Mouse (Mus musculus) stomach, embryonic 16.5 days (tissue): ENCODE results near the gene Ndufb10. TPM values are rescaled to one million over a fixed set of nuclear protein-coding genes. Genes with fewer than 3 reads are reported as not detected.

ENCODE experiments used
- ATAC-seq: fragments of 200-750 bp; cut with Nextera tagmentation; 2 replicates; pipeline ENCODE4 v1.8.0; 2017; ENCODE audit warnings: moderate number of reproducible peaks, moderate TSS enrichment; ENCODE audit not compliant: insufficient read depth, low FRiP score
- H3K27ac ChIP-seq: fragments of 300-500 bp; sonication (generic); 2 replicates; pipeline ENCODE4 v1.5.1; 2014; ENCODE audit warnings: low read length
- H3K27me3 ChIP-seq: fragments of 300-500 bp; sonication (generic); 2 replicates; pipeline ENCODE4 v1.6.1; 2014; ENCODE audit warnings: low read length, control low read depth, mixed read lengths; ENCODE audit not compliant: control insufficient read depth, insufficient read depth
- H3K36me3 ChIP-seq: fragments of 300-500 bp; sonication (generic); 2 replicates; pipeline ENCODE4 v1.6.1; 2014; ENCODE audit warnings: low read length; ENCODE audit not compliant: control insufficient read depth, insufficient read depth
- H3K4me1 ChIP-seq: fragments of 300-500 bp; sonication (generic); 2 replicates; pipeline ENCODE4 v1.6.1; 2014; ENCODE audit warnings: low read length, control low read depth, mixed read lengths; ENCODE audit not compliant: control insufficient read depth, insufficient read depth
- H3K4me2 ChIP-seq: fragments of 300-500 bp; sonication (generic); 2 replicates; pipeline ENCODE4 v1.6.1; 2014; ENCODE audit warnings: low read depth, low read length, mixed read lengths
- H3K4me3 ChIP-seq: fragments of 300-500 bp; sonication (generic); replicated peaks from 2 replicates; pipeline ENCODE4 v1.5.1; 2014; ENCODE audit warnings: mild to moderate bottlenecking, low read length
- H3K9ac ChIP-seq: fragments of 300-500 bp; sonication (generic); 2 replicates; pipeline ENCODE4 v1.6.1; 2014; ENCODE audit warnings: low read length
- H3K9me3 ChIP-seq: fragments of 300-500 bp; sonication (generic); replicated peaks from 2 replicates; pipeline ENCODE4 v1.6.1; 2016; ENCODE audit warnings: low read length, control low read depth; ENCODE audit not compliant: control insufficient read depth
- WGBS: fragments of 180-500 bp; shearing (Covaris S2); extraction: QIAGEN DNeasy Blood & Tissue Kit; methylation state at CpG from one replicate; pipeline ENCODE4 v1.1.7; 2014; 5-methylcytosine and 5-hydroxymethylcytosine counted together
- polyA plus RNA-seq: library from polyadenylated mRNA; unstranded; fragments of >200 nt; fragmentation: Nextera tagmentation; extraction: Ambion mirVana; gene quantifications from 2 replicates; pipeline ENCODE4 v1.2.1, GENCODE M21; 2015

The Ndufb10 gene
- polyA plus RNA-seq, 1 experiment from 2014 or later, result 246 TPM

GRCm38 (mm10) chr17:24699473-24699872 is 24.8 kb downstream of the Ndufb10 start:
- H3K4me2 ChIP-seq, result no peak overlapping the region

GRCm38 (mm10) chr17:24698715-24699114 is 25.6 kb downstream of the Ndufb10 start:
- Histone ChIP-seq H3K27me3 (no peaks in the 10 kb centered on the region), H3K4me2 (0 out of 2 replicates have a peak overlapping the region, but pooled peaks have one; percentile 15), H3K27ac (peak overlapping the region; percentile 64; the same call in 1 of the 2 replicates), H3K9me3 (no peaks in the 10 kb centered on the region), H3K9ac (no peak overlapping the region; the same call in 1 of the 2 replicates), H3K36me3 (peaks cover 15% of the 10 kb centered on the region), H3K4me1 (peaks cover 24% of the 10 kb centered on the region), H3K4me3 (no peak overlapping the region)
- WGBS, result 66% methylated on average over 9 of the region's 9 CpGs
- ATAC-seq, result no peak

More at GRCm38 (mm10) chr17:24699473-24699872, 24.8 kb downstream of the Ndufb10 start:
- Histone ChIP-seq H3K4me3 (no peak overlapping the region), H3K4me1 (peaks cover 24% of the 10 kb centered on the region), H3K27ac (no peak overlapping the region), H3K27me3 (no peaks in the 10 kb centered on the region), H3K36me3 (peaks cover 21% of the 10 kb centered on the region), H3K9ac (peak overlapping the region; percentile 1; the same call in 1 of the 2 replicates), H3K9me3 (no peaks in the 10 kb centered on the region)
- 75% methylated on average over 2 of the region's 2 CpGs for WGBS
- ATAC-seq, result no peak

- Histone ChIP-seq H3K9me3 (no peaks in the 10 kb centered on the region), H3K4me2 (0 out of 2 replicates have a peak overlapping the region, but pooled peaks have one; percentile 15), H3K27me3 (no peaks in the 10 kb centered on the region), H3K4me1 (peaks cover 24% of the 10 kb centered on the region), H3K9ac (peak overlapping the region; percentile 35), H3K36me3 (peaks cover 13% of the 10 kb centered on the region), H3K4me3 (no peak overlapping the region), H3K27ac (peak overlapping the region; percentile 64)
- 27% methylated on average over 5 of the region's 5 CpGs for WGBS
- ATAC-seq, result no peak
These were observed 26.3 kb downstream of the Ndufb10 start for GRCm38 (mm10) chr17:24697985-24698384.

- WGBS, result under 1% methylated on average over 73 of the region's 76 CpGs
- Histone ChIP-seq H3K9me3 (no peaks in the 10 kb centered on the region), H3K4me3 (peak within 1 kb of the TSS; percentile 83), H3K36me3 (no peaks in the 10 kb centered on the region; the same call in none of the 2 replicates), H3K4me2 (peak within 1 kb of the TSS; percentile 88), H3K9ac (peak within 1 kb of the TSS; percentile 92), H3K4me1 (peaks cover 24% of the 10 kb centered on the region), H3K27me3 (peaks cover 4% of the 10 kb centered on the region; the same call in 1 of the 2 replicates), H3K27ac (peak within 1 kb of the TSS; percentile 91)
- peak; percentile 94 for ATAC-seq
These were observed 28.1 kb downstream of the Ndufb10 start, which contains the start of the genes Gfer and Noxo1 for GRCm38 (mm10) chr17:24696011-24696697. Gene Gfer (minus strand): TSS chr17:24696156. Gene Noxo1 (plus strand): TSS chr17:24696234.

- peak; percentile 5; the same call in 1 of the 2 replicates for ATAC-seq
- Histone ChIP-seq H3K36me3 (no peaks in the 10 kb centered on the region; the same call in 1 of the 2 replicates), H3K4me2 (peak overlapping the region; percentile 88), H3K9ac (peak overlapping the region; percentile 92), H3K4me3 (peak overlapping the region; percentile 83), H3K4me1 (peaks cover 24% of the 10 kb centered on the region), H3K27me3 (peaks cover 11% of the 10 kb centered on the region; the same call in 1 of the 2 replicates), H3K9me3 (no peaks in the 10 kb centered on the region), H3K27ac (peak overlapping the region; percentile 91)
- WGBS, result 7% methylated on average over 51 of the region's 51 CpGs
These were observed 28.8 kb downstream of the Ndufb10 start for GRCm38 (mm10) chr17:24695326-24696010.

- no peaks in the 10 kb centered on the region for H3K9me3 ChIP-seq
- no peak for ATAC-seq
These were observed 31.9 kb downstream of the Ndufb10 start for GRCm38 (mm10) chr17:24692385-24692784.

GRCm38 (mm10) chr17:24689251-24690081 is 34.8 kb downstream of the Ndufb10 start, which contains the start of gene Syngr3:
Gene Syngr3 (minus strand): TSS chr17:24689955.
- peak within 1 kb of the TSS; percentile 54 for H3K4me3 ChIP-seq
- H3K9me3 ChIP-seq, result no peaks in the 10 kb centered on the region
- no peak for ATAC-seq
- WGBS, result 2% methylated on average over 51 of the region's 55 CpGs
- H3K9ac ChIP-seq, result peak within 1 kb of the TSS; percentile 61
- no peaks in the 10 kb centered on the region for H3K36me3 ChIP-seq
- peaks cover 44% of the 10 kb centered on the region for H3K27me3 ChIP-seq
- H3K27ac ChIP-seq, result no peak within 1 kb of the TSS
- H3K4me2 ChIP-seq, result peak within 1 kb of the TSS; percentile 79
- peaks cover 12% of the 10 kb centered on the region for H3K4me1 ChIP-seq

More at GRCm38 (mm10) chr17:24692385-24692784, 31.9 kb downstream of the Ndufb10 start:
- no peaks in the 10 kb centered on the region for H3K36me3 ChIP-seq
- no peak overlapping the region for H3K4me3 ChIP-seq
- H3K9ac ChIP-seq, result no peak overlapping the region
- 83% methylated on average over 5 of the region's 5 CpGs for WGBS
- peaks cover 23% of the 10 kb centered on the region for H3K4me1 ChIP-seq
- H3K4me2 ChIP-seq, result no peak overlapping the region
- no peak overlapping the region for H3K27ac ChIP-seq
- peaks cover 41% of the 10 kb centered on the region for H3K27me3 ChIP-seq

- H3K27ac ChIP-seq, result no peak overlapping the region
- ATAC-seq, result no peak
- peaks cover 44% of the 10 kb centered on the region for H3K27me3 ChIP-seq
- H3K4me1 ChIP-seq, result peaks cover 12% of the 10 kb centered on the region
- peak overlapping the region; percentile 46 for H3K4me3 ChIP-seq
- H3K4me2 ChIP-seq, result peak overlapping the region; percentile 58
- no peaks in the 10 kb centered on the region for H3K36me3 ChIP-seq
- no peaks in the 10 kb centered on the region for H3K9me3 ChIP-seq
- WGBS, result 19% methylated on average over 23 of the region's 23 CpGs
- H3K9ac ChIP-seq, result peak overlapping the region; percentile 60
These were observed 36.7 kb downstream of the Ndufb10 start for GRCm38 (mm10) chr17:24687599-24687998.
